Mouse (Mus musculus): ENCODE measurements around the gene Myo18a. TPM values are rescaled to one million over a fixed set of nuclear protein-coding genes. Genes with fewer than 3 reads are reported as not detected.

The Myo18a gene
- polyA plus RNA-seq, 1 experiment = 93.1 TPM

DNA sequence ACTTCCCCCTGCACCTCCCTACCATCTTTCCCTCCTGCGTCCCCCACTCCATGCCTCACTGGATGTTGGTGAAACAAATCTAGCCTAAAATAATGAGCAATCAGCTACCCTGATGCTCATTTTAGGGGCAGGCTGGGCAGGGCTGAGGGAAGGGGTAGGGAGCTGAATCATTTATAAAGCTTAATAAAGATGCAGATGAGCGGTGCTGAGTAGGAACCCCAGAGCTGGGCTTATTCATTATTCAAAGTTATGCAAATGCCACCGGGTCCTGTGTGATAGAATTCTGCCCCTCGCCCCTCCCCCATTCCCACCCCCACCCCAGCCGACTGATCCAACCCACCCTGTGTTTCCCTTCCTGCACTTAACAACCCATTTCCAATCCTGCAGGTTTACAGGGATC is 112.2 kb downstream of the Myo18a start:
- 52% methylated on average over 5 of the region's 5 CpGs for WGBS
- Histone ChIP-seq H3K27ac (ENCODE audit: insufficient read depth, low read depth, low read length) (no peak overlapping the region), H3K36me3 (ENCODE audit: control insufficient read depth, insufficient read depth, low read length) (no peaks in the 10 kb centered on the region), H3K4me1 (ENCODE audit: control insufficient read depth, insufficient read depth, low read length) (peaks cover 8% of the 10 kb centered on the region; the same call in 1 of the 2 replicates), H3K27me3 (replicated peaks; ENCODE audit: control insufficient read depth, insufficient read depth, low read length) (no peaks in the 10 kb centered on the region), H3K4me3 (ENCODE audit: insufficient read depth, low read depth, low read length) (no peak overlapping the region)
- no peak for DNase-seq
- TF ChIP-seq CTCF (conservative IDR thresholded peaks at IDR 0.05; ENCODE audit: insufficient read depth, insufficient read length, low read depth, low read length) = no peak
- TF ChIP-seq POLR2A (IDR thresholded peaks at IDR 0.05; ENCODE audit: low read depth, low read length) = no peak

DNA sequence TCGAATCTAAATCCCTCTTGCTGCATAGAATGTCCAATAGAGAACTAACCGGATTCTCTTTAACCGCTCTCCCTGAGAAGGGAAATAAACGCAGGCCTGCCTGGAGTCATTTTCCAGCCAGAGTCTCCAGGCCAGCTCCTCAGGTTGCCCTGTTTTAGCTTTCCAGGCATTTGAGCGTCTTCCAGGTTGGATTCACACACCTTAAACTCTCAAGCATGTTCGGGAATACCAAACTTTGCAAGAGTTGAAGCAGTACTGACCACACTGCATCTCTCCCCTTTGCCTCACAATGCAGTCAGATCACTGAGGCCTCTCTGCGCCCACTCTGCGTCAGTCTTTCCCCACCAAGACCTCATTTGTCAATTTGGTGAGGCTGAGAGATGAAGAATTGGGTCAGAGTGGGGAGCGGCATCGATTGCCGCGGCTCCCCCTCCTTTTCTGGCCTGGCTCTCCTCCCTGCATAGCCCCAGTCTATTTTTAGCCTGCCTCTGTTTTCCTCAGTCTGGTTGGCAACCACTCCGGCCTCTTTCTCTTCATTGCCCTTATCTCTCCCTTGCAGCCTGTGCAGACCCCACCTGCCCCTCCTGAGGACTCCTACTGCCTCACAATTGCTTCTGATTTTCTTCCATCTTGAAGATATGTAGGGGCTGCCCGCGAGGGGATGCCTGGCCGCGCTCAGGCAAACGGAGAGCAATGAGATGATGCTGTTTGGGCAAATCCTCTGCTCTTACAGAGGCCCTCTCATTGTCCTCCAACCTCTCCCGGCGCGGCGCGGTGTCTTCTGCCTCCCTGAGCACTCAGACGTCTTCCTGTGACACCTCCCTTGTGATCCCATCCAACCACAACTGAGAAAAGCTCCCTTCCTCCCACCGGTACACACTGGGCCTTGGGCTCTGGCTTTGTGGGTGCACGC is 113.1 kb downstream of the Myo18a start:
- DNase-seq = no peak
- Histone ChIP-seq H3K27me3 (replicated peaks; ENCODE audit: control insufficient read depth, insufficient read depth, low read length) (no peaks in the 10 kb centered on the region), H3K4me3 (ENCODE audit: insufficient read depth, low read depth, low read length) (no peak overlapping the region), H3K4me1 (ENCODE audit: control insufficient read depth, insufficient read depth, low read length) (peaks cover 8% of the 10 kb centered on the region; the same call in 1 of the 2 replicates), H3K27ac (ENCODE audit: insufficient read depth, low read depth, low read length) (peak overlapping the region; percentile 44; the same call in 1 of the 2 replicates), H3K36me3 (ENCODE audit: control insufficient read depth, insufficient read depth, low read length) (no peaks in the 10 kb centered on the region)
- TF ChIP-seq CTCF (conservative IDR thresholded peaks at IDR 0.05; ENCODE audit: insufficient read depth, insufficient read length, low read depth, low read length) = no peak
- 58% methylated on average over 26 of the region's 26 CpGs for WGBS

DNA sequence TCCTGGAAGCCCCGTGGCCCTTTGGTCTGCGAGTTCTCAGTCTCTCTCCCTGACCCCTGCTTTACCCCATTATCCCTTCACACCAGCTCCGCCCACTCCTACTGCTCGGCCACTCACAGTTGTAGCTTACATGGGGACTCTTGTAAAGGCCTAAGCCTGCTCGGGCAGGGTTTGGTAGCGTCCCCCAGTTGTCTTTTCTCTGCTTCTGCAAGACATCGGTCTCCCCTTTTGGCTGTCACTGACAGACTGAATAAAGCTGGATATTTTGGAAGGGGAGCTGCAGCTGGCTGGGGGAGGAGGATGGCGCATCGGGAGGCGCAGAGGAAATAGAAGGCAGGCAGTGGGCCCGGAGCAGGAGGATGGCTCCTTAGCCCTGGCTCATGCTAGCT is 113.7 kb downstream of the Myo18a start:
- DNase-seq = no peak
- Histone ChIP-seq H3K4me1 (ENCODE audit: control insufficient read depth, insufficient read depth, low read length) (peaks cover 8% of the 10 kb centered on the region; the same call in 1 of the 2 replicates), H3K4me3 (ENCODE audit: insufficient read depth, low read depth, low read length) (no peak overlapping the region), H3K27ac (ENCODE audit: insufficient read depth, low read depth, low read length) (no peak overlapping the region), H3K27me3 (replicated peaks; ENCODE audit: control insufficient read depth, insufficient read depth, low read length) (no peaks in the 10 kb centered on the region), H3K36me3 (ENCODE audit: control insufficient read depth, insufficient read depth, low read length) (no peaks in the 10 kb centered on the region)
- TF ChIP-seq CTCF (conservative IDR thresholded peaks at IDR 0.05; ENCODE audit: insufficient read depth, insufficient read length, low read depth, low read length) = no peak
- no peak for TF ChIP-seq POLR2A (IDR thresholded peaks at IDR 0.05; ENCODE audit: low read depth, low read length)
- 71% methylated on average over 11 of the region's 11 CpGs for WGBS

DNA sequence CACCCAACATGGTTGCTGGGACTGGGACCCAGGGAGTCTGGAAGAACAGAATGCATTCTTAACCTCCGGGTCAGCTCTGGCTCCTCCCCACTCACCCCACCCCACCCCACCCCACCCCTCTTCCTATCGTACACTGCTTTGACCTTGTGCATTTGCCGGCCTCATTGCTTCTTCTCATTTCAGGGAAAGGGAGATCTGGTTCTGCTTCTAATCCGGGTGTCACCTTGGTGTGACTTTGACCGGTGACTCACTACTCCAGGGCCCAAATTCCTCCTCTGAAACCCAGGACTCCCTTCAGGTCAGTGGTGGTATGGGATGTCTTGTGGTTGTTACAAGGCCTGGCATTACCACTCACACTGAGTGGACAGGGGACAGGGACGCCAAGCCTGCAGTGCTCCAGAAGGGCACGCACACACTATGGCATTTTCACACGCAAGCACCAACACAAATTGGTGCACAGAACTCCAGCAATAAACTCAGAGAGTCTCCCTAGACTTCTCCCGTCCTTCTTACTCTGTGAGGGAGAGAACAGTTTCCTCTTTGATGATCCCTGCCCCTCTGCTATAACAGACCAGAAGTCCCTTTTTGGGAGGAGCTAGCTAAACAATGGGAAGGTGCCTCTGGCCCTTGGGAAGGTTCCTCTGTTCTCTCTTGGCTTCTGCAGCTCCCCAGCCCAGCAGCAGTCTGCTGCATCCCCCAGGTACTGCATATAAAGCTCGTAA is 121.6 kb downstream of the Myo18a start:
- WGBS = 39% methylated on average over 10 of the region's 10 CpGs
- peak; percentile 62 for DNase-seq
- Histone ChIP-seq H3K27ac (ENCODE audit: insufficient read depth, low read depth, low read length) (peak overlapping the region; percentile 88), H3K4me3 (ENCODE audit: insufficient read depth, low read depth, low read length) (no peak overlapping the region), H3K4me1 (ENCODE audit: control insufficient read depth, insufficient read depth, low read length) (peaks cover 5% of the 10 kb centered on the region; the same call in 1 of the 2 replicates), H3K36me3 (ENCODE audit: control insufficient read depth, insufficient read depth, low read length) (no peaks in the 10 kb centered on the region; the same call in 1 of the 2 replicates), H3K27me3 (replicated peaks; ENCODE audit: control insufficient read depth, insufficient read depth, low read length) (no peaks in the 10 kb centered on the region)
- 0 out of 2 replicates have a peak, but pooled peaks have one; percentile 4 for TF ChIP-seq CTCF (conservative IDR thresholded peaks at IDR 0.05; ENCODE audit: insufficient read depth, insufficient read length, low read depth, low read length)
- TF ChIP-seq POLR2A (IDR thresholded peaks at IDR 0.05; ENCODE audit: low read depth, low read length) = no peak

DNA sequence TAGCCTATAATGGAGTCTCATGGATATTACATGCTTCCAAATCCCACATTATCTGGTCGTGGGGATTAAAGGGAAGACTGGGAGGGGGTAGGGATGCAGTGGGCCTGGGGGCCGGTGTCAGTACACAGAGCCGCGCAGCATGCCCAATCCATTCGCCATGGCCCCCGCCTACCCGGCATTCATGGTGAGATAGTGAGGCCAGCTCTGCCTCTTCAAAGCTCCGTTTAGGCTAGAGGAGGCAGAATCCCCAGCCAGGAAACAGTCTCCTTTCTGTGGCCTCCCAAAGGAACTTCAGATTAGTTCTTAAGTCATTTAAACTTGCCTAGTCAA is 122.2 kb downstream of the Myo18a start:
- TF ChIP-seq CTCF (conservative IDR thresholded peaks at IDR 0.05; ENCODE audit: insufficient read depth, insufficient read length, low read depth, low read length) (no peak), POLR2A (IDR thresholded peaks at IDR 0.05; ENCODE audit: low read depth, low read length) (no peak)
- WGBS = 71% methylated on average over 8 of the region's 8 CpGs
- Histone ChIP-seq H3K36me3 (ENCODE audit: control insufficient read depth, insufficient read depth, low read length) (no peaks in the 10 kb centered on the region; the same call in 1 of the 2 replicates), H3K4me3 (ENCODE audit: insufficient read depth, low read depth, low read length) (no peak overlapping the region), H3K27ac (ENCODE audit: insufficient read depth, low read depth, low read length) (peak overlapping the region; percentile 88), H3K27me3 (replicated peaks; ENCODE audit: control insufficient read depth, insufficient read depth, low read length) (no peaks in the 10 kb centered on the region), H3K4me1 (ENCODE audit: control insufficient read depth, insufficient read depth, low read length) (peaks cover 6% of the 10 kb centered on the region; the same call in 1 of the 2 replicates)
- DNase-seq = no peak

DNA sequence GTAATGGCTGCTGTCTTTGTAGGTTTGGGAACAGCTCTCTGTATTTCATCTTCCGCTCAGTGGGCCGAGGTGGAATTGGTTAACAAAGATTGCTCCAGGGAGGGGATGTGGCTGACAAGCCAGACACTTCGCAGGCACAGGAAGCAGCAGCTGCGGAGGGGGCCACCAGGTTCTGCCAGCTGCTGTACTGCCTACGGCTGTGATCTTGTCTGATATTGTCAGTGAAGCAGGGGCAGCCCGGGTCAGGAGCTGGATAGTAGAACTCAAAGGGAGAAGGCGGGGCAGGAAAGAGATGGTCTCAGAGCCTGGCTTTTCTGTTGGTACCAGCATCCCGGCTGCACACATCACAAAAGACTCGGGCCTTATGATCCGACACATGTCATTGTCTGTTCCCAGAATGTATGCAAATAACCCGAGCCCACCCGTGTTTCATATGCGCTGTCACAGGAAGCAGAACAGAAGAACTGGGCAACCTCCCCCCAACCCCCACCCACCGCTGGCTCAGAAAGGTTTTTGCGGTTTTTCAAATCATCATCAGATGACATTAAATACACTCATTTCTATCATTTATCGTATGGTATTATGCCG is 124.4 kb downstream of the Myo18a start:
- Histone ChIP-seq H3K4me1 (ENCODE audit: control insufficient read depth, insufficient read depth, low read length) (peaks cover 16% of the 10 kb centered on the region; the same call in 1 of the 2 replicates), H3K36me3 (ENCODE audit: control insufficient read depth, insufficient read depth, low read length) (no peaks in the 10 kb centered on the region; the same call in 1 of the 2 replicates), H3K27me3 (replicated peaks; ENCODE audit: control insufficient read depth, insufficient read depth, low read length) (no peaks in the 10 kb centered on the region), H3K4me3 (ENCODE audit: insufficient read depth, low read depth, low read length) (no peak overlapping the region), H3K27ac (ENCODE audit: insufficient read depth, low read depth, low read length) (no peak overlapping the region)
- WGBS = 61% methylated on average over 17 of the region's 17 CpGs
- no peak for DNase-seq
- TF ChIP-seq POLR2A (IDR thresholded peaks at IDR 0.05; ENCODE audit: low read depth, low read length) (no peak), CTCF (conservative IDR thresholded peaks at IDR 0.05; ENCODE audit: insufficient read depth, insufficient read length, low read depth, low read length) (no peak)

Measured in kidney, adult 2 months (tissue).